18 mouse cellular contexts compared by ENCODE assay signal in the genomic region with DNA sequence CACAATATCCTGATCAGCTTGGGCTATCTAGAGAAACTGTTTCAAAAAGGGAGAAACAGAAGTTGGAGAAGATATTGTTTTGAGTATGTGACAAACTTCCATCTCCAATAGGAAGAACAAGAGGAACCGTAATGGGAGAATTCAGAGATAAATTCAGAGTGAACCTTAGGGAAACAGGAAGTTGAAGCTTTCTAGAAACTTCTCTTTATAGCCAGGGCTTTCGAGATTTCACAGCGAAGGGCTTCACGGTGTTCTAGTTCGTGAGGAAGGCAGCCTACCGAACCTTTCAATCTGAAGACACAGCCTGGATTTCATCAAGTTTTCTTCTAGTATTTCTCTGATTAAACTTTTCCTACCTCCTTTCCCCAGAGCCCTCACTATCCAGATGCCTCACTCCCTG.
"Had no signal": no experiment of that assay in that cellular context is flagged by ENCODE, and none has a peak within 500 bp of the region (broad histone marks: within the 10 kb centered on the region; RNA-seq: fewer than 3 reads in every experiment).

No protein-coding gene starts in this region.

- H3K4me1 ChIP-seq: liver, embryonic 12.5 days; lung, embryonic 15.5 days; midbrain, embryonic 12.5 days had no signal

- H3K27me3 ChIP-seq: liver, embryonic 12.5 days; liver, embryonic 15.5 days; lung, embryonic 15.5 days; midbrain, embryonic 12.5 days; midbrain, embryonic 15.5 days; neural tube, embryonic 13.5 days had no signal

- H3K4me3 ChIP-seq: layer of hippocampus, adult 2 months; liver, embryonic 12.5 days; liver, embryonic 15.5 days; lung, embryonic 15.5 days; midbrain, embryonic 12.5 days; midbrain, embryonic 15.5 days; neural tube, embryonic 13.5 days had no signal

- H3K4me2 ChIP-seq: liver, embryonic 12.5 days; liver, embryonic 15.5 days; lung, embryonic 15.5 days; midbrain, embryonic 12.5 days; midbrain, embryonic 15.5 days; neural tube, embryonic 13.5 days had no signal

- DNase-seq: kidney, adult 18-20 months; kidney, adult 9 months; kidney, postnatal 25 days; lung, adult 18-20 months; lung, postnatal 10 days; lung, postnatal 36 days; retina, postnatal 1 day; spleen, adult 18-20 months; thymus, adult 2 months; thymus, postnatal 14 days; thymus, postnatal 4 days had no signal

- H3K27ac ChIP-seq: layer of hippocampus, adult 2 months; liver, embryonic 12.5 days; liver, embryonic 15.5 days; lung, embryonic 15.5 days; midbrain, embryonic 12.5 days; midbrain, embryonic 15.5 days; neural tube, embryonic 13.5 days had no signal

- H3K9ac ChIP-seq: liver, embryonic 12.5 days; liver, embryonic 15.5 days; lung, embryonic 15.5 days; midbrain, embryonic 12.5 days; midbrain, embryonic 15.5 days; neural tube, embryonic 13.5 days had no signal

- H3K36me3 ChIP-seq: liver, embryonic 12.5 days; liver, embryonic 15.5 days; lung, embryonic 15.5 days; midbrain, embryonic 12.5 days; midbrain, embryonic 15.5 days; neural tube, embryonic 13.5 days had no signal

- ATAC-seq: liver, embryonic 12.5 days; midbrain, embryonic 15.5 days had no signal

- H3K9me3 ChIP-seq: liver, embryonic 12.5 days; liver, embryonic 15.5 days; lung, embryonic 15.5 days; midbrain, embryonic 12.5 days; midbrain, embryonic 15.5 days; neural tube, embryonic 13.5 days had no signal
